Mouse (Mus musculus): ENCODE measurements around the gene Ank. TPM values are rescaled to one million over a fixed set of nuclear protein-coding genes. Genes with fewer than 3 reads are reported as not detected.

Gene Ank
- polyA plus RNA-seq, 1 experiment from 2014 or later, result 13.2 TPM

DNA sequence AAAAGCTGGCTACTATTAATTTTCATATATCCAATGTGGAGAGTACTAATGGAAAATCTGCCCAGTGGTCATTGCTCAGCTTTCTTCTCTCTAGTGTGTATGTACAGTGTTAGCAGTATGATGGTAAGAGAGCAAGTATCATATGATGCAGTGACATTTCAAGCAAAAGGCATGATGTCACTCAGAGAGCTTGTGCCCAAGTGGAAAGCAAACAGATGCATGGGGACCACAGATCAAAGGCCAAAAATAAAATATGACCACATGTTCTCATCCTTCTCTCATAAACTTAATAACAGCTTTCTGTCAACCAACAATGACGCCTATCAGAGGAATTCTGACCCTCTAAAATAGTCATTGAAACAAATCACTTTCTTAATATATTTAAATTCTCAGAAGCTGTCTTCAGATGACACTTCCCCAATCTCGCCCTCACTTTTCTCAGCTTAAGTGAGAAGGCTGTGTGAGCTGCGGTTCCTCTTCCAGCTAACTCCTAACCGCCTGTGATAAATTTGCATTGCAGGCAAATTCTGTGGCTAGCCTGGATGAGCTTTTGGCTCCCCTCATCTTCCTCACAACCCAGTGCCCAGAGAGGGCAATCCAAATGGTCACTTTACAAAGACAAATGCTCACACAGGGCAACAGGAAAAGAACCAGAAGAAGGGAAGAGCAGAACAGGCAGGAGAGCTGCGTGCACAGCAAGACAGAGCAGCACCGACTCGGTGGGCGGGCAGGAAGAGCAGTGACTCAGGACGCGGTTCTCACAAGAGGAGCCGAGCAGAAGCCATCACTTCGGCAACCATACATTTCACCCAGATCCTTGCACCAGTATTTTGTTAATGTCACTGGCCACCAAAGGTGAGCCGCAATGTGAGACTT, 158.8 kb downstream of the Ank start:
- Histone ChIP-seq H3K36me3 (replicated peaks) (peaks cover 5% of the 10 kb centered on the region; the same call in 1 of the 2 replicates), H3K4me3 (no peak overlapping the region), H3K27ac (no peak overlapping the region), H3K9ac (no peak overlapping the region), H3K4me2 (no peak overlapping the region), H3K9me3 (no peaks in the 10 kb centered on the region), H3K4me1 (peaks cover 18% of the 10 kb centered on the region), H3K27me3 (replicated peaks) (no peaks in the 10 kb centered on the region)
- WGBS, result 90% methylated on average over 13 of the region's 13 CpGs
- no peak for ATAC-seq (replicated peaks)

DNA sequence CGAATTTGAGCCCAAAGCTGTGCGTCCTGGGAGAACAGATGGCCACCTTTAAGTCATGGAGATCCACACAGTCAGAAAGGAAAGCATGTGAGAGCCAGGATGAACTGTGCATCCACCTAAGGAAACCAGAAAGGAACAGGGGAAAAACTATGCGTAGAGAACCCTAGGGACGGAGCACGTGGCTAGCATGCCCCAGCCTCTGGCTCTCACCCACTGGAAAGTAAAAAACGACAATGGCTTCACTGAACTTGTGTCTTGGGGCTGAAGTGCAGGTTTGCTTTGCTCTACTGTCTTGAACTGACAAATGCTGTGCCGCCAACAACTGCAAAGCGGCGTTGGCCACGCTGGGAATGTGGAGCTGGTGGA, 159.4 kb downstream of the Ank start:
- no peaks in the 10 kb centered on the region for H3K27me3 ChIP-seq (replicated peaks)
- H3K4me2 ChIP-seq, result no peak overlapping the region
- no peak overlapping the region for H3K27ac ChIP-seq
- no peak overlapping the region for H3K9ac ChIP-seq
- WGBS, result 82% methylated on average over 10 of the region's 10 CpGs
- H3K9me3 ChIP-seq, result no peaks in the 10 kb centered on the region
- ATAC-seq (replicated peaks), result no peak
- peaks cover 5% of the 10 kb centered on the region; the same call in 1 of the 2 replicates for H3K36me3 ChIP-seq (replicated peaks)
- no peak overlapping the region for H3K4me3 ChIP-seq
- peaks cover 18% of the 10 kb centered on the region for H3K4me1 ChIP-seq

DNA sequence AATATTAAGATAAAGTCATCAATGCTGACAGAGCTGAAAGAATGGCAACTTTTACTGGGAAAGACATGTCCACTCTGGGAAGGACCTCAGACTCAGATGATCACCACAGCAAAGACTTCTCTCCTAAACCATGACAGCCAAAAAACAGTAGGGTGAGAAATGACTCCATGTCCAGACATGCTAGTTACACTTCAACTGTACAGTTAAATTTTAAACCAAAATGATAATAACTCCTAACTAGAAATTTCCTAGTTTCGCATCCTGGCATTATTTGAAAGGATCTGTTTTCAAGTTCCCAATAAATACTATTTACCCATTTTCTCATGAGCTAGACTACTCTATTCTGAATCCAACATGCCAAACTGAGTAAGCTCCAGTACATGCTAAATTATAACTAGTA, 159.8 kb downstream of the Ank start:
- Histone ChIP-seq H3K27ac (no peak overlapping the region), H3K4me2 (no peak overlapping the region), H3K27me3 (replicated peaks) (no peaks in the 10 kb centered on the region), H3K9ac (no peak overlapping the region), H3K36me3 (replicated peaks) (peaks cover 5% of the 10 kb centered on the region; the same call in 1 of the 2 replicates), H3K4me1 (peaks cover 23% of the 10 kb centered on the region), H3K9me3 (no peaks in the 10 kb centered on the region), H3K4me3 (no peak overlapping the region)
- no peak for ATAC-seq (replicated peaks)
- 93% methylated on average over 1 of the region's 1 CpGs for WGBS

GRCm38 (mm10) chr15:27627794-27628193, 161.3 kb downstream of the Ank start:
- no peak overlapping the region for H3K4me3 ChIP-seq
- H3K4me2 ChIP-seq, result no peak overlapping the region
- H3K9me3 ChIP-seq, result no peaks in the 10 kb centered on the region
- no peak overlapping the region for H3K27ac ChIP-seq
- no peak for ATAC-seq (replicated peaks)
- H3K27me3 ChIP-seq (replicated peaks), result no peaks in the 10 kb centered on the region
- 0 out of 2 replicates have a peak, but pooled peaks cover 2% of the 10 kb centered on the region for H3K36me3 ChIP-seq (replicated peaks)
- no peak overlapping the region for H3K9ac ChIP-seq
- WGBS, result 93% methylated on average over 9 of the region's 9 CpGs
- H3K4me1 ChIP-seq, result peaks cover 24% of the 10 kb centered on the region

GRCm38 (mm10) chr15:27629046-27629445, 162.6 kb downstream of the Ank start:
- Histone ChIP-seq H3K4me2 (peak overlapping the region; percentile 76), H3K27ac (no peak overlapping the region), H3K27me3 (replicated peaks) (no peaks in the 10 kb centered on the region), H3K9ac (no peak overlapping the region), H3K4me3 (no peak overlapping the region), H3K4me1 (peaks cover 24% of the 10 kb centered on the region), H3K36me3 (replicated peaks) (no peaks in the 10 kb centered on the region), H3K9me3 (no peaks in the 10 kb centered on the region)
- ATAC-seq (replicated peaks), result no peak
- 81% methylated on average over 4 of the region's 4 CpGs for WGBS

- Histone ChIP-seq H3K27ac (peak overlapping the region; percentile 53), H3K9me3 (no peaks in the 10 kb centered on the region), H3K4me1 (peaks cover 24% of the 10 kb centered on the region), H3K9ac (peak overlapping the region; percentile 68), H3K4me2 (peak overlapping the region; percentile 76), H3K27me3 (replicated peaks) (no peaks in the 10 kb centered on the region), H3K4me3 (peak overlapping the region; percentile 90), H3K36me3 (replicated peaks) (no peaks in the 10 kb centered on the region)
- 2% methylated on average over 53 of the region's 53 CpGs for WGBS
- peak; percentile 85 for ATAC-seq (replicated peaks)
Measured at GRCm38 (mm10) chr15:27629800-27630600, 163.5 kb downstream of the Ank start.

GRCm38 (mm10) chr15:27630601-27631383, 164.3 kb downstream of the Ank start, which contains the start of gene Otulin:
Gene Otulin (minus strand): TSS chr15:27630693.
- H3K4me1 ChIP-seq, result peaks cover 24% of the 10 kb centered on the region
- H3K4me3 ChIP-seq, result peak within 1 kb of the TSS; percentile 90
- H3K36me3 ChIP-seq (replicated peaks), result no peaks in the 10 kb centered on the region
- no peaks in the 10 kb centered on the region for H3K27me3 ChIP-seq (replicated peaks)
- peak within 1 kb of the TSS; percentile 76 for H3K4me2 ChIP-seq
- H3K9ac ChIP-seq, result peak within 1 kb of the TSS; percentile 68
- peak; percentile 98 for ATAC-seq (replicated peaks)
- H3K9me3 ChIP-seq, result no peaks in the 10 kb centered on the region
- 5% methylated on average over 54 of the region's 56 CpGs for WGBS
- H3K27ac ChIP-seq, result peak within 1 kb of the TSS; percentile 73

DNA sequence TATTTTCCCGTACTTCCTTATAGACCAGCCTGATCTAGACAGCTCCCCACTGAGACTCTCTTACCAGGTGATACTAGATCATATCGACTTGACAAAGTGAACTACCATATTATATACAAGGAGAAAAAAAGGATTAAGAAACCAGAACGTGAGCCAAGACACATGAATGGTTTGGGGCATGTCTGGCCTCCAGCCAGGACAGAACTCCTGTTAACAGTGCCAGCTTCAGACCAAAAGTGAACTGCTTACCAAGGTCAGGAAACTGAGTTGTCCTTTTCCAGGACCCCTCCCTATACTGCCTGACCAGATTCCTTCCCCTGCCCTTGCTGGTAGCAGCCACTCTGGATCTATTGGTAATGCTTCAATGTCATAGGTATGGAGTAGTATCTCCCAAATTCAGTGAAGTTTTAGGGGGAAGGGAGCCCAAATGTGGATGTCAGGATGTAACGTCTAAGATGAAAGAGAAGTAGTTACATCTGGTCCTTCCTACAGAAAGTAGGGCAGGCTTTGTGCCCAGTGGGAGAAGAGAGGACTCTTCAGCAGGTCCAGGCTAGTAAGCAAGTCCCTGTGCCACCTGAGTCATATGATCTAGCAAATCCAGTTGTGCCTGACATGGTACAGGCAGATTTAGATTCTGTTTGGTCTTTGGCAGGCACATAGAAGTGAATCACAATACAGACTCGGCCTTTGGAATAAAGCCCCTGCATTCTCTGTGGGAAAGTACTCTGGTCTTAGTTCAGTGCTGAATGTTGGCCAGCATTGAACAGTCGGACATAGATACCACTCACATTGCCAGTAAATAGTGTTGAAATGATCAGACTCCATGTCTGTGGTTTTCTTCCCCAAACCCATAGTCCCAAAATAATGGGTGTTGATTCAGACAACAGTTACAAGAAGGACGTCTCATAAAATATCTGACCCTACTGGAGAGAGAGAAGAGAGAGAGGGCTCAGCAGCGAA, 167.7 kb downstream of the Ank start:
- Histone ChIP-seq H3K4me2 (no peak overlapping the region), H3K4me3 (no peak overlapping the region), H3K27ac (no peak overlapping the region), H3K4me1 (peaks cover 14% of the 10 kb centered on the region), H3K9ac (no peak overlapping the region), H3K36me3 (replicated peaks) (no peaks in the 10 kb centered on the region), H3K9me3 (no peaks in the 10 kb centered on the region), H3K27me3 (replicated peaks) (no peaks in the 10 kb centered on the region)
- WGBS, result 77% methylated on average over 8 of the region's 8 CpGs
- no peak for ATAC-seq (replicated peaks)

GRCm38 (mm10) chr15:27641171-27641570, 174.7 kb downstream of the Ank start:
- no peak overlapping the region for H3K27ac ChIP-seq
- no peaks in the 10 kb centered on the region for H3K36me3 ChIP-seq (replicated peaks)
- no peak overlapping the region for H3K4me3 ChIP-seq
- WGBS, result 79% methylated on average over 12 of the region's 12 CpGs
- no peaks in the 10 kb centered on the region for H3K4me1 ChIP-seq
- H3K27me3 ChIP-seq (replicated peaks), result no peaks in the 10 kb centered on the region
- ATAC-seq (replicated peaks), result no peak
- H3K9ac ChIP-seq, result no peak overlapping the region
- no peak overlapping the region for H3K4me2 ChIP-seq
- no peaks in the 10 kb centered on the region for H3K9me3 ChIP-seq

DNA sequence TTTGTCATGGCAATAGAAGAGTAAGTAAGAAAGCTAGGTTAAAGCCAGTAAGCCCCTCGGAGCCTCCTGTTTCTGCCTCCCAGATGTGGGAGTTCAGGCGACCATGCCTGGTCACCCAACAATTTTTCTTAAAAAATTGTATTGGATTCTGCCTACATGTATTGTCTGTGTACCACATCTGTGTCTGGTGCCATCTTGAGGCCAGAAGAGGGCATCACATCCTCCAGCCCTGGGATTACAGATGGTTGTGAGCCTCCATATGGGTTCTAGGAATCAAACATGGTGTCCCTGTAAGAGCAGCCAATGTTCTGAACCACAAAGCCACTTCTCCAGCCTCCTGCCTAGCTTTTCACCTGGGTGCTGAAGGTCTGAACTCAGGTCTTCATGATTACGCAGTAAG, 176.4 kb downstream of the Ank start:
- Histone ChIP-seq H3K9me3 (no peaks in the 10 kb centered on the region), H3K36me3 (replicated peaks) (no peaks in the 10 kb centered on the region), H3K9ac (no peak overlapping the region), H3K27me3 (replicated peaks) (no peaks in the 10 kb centered on the region), H3K4me1 (no peaks in the 10 kb centered on the region), H3K27ac (no peak overlapping the region), H3K4me2 (no peak overlapping the region), H3K4me3 (no peak overlapping the region)
- no peak for ATAC-seq (replicated peaks)
- WGBS, result 85% methylated on average over 3 of the region's 3 CpGs
